Mouse (Mus musculus) thymus, postnatal 14 days (tissue): ENCODE results near the gene Tshz3.

ENCODE experiments used
- DNase-seq: peaks from one replicate; pipeline ENCODE4 v3.0.0; 2021

Gene Tshz3

GRCm38 (mm10) chr7:36697118-36697855, 631 bp upstream of the Tshz3 start:
- DNase-seq, result peak; percentile 6

GRCm38 (mm10) chr7:36698589-36698946, 650 bp downstream of the Tshz3 start:
- no peak for DNase-seq

GRCm38 (mm10) chr7:36699001-36699987, 1.4 kb downstream of the Tshz3 start:
- DNase-seq, result no peak

- DNase-seq, result no peak
Measured at GRCm38 (mm10) chr7:36706636-36707035, 8.7 kb downstream of the Tshz3 start.

- no peak for DNase-seq
Measured at GRCm38 (mm10) chr7:36707266-36707665, 9.3 kb downstream of the Tshz3 start.

GRCm38 (mm10) chr7:36707681-36708350, 9.9 kb downstream of the Tshz3 start:
- no peak for DNase-seq

GRCm38 (mm10) chr7:36708823-36709222, 10.9 kb downstream of the Tshz3 start:
- no peak for DNase-seq

- no peak for DNase-seq
Measured at GRCm38 (mm10) chr7:36709239-36709638, 11.3 kb downstream of the Tshz3 start.

GRCm38 (mm10) chr7:36709974-36710373, 12.1 kb downstream of the Tshz3 start:
- no peak for DNase-seq

GRCm38 (mm10) chr7:36710387-36710786, 12.5 kb downstream of the Tshz3 start:
- no peak for DNase-seq

- DNase-seq, result no peak
Measured at GRCm38 (mm10) chr7:36711766-36712165, 13.8 kb downstream of the Tshz3 start.

GRCm38 (mm10) chr7:36714323-36714722, 16.4 kb downstream of the Tshz3 start:
- DNase-seq, result no peak

- no peak for DNase-seq
Measured at GRCm38 (mm10) chr7:36717192-36717591, 19.3 kb downstream of the Tshz3 start.

- no peak for DNase-seq
Measured at GRCm38 (mm10) chr7:36720830-36721229, 22.9 kb downstream of the Tshz3 start.

- DNase-seq, result no peak
Measured at GRCm38 (mm10) chr7:36736303-36737050, 38.6 kb downstream of the Tshz3 start.

- no peak for DNase-seq
Measured at GRCm38 (mm10) chr7:36751480-36751879, 53.6 kb downstream of the Tshz3 start.

GRCm38 (mm10) chr7:36767501-36768092, 69.7 kb downstream of the Tshz3 start:
- DNase-seq, result no peak

- no peak for DNase-seq
Measured at GRCm38 (mm10) chr7:36773086-36773485, 75.2 kb downstream of the Tshz3 start.

- no peak for DNase-seq
Measured at GRCm38 (mm10) chr7:36776956-36777355, 79.0 kb downstream of the Tshz3 start.

GRCm38 (mm10) chr7:36778456-36778855, 80.5 kb downstream of the Tshz3 start:
- DNase-seq, result no peak

- no peak for DNase-seq
Measured at GRCm38 (mm10) chr7:36784243-36784773, 86.4 kb downstream of the Tshz3 start.
